24 mouse cellular contexts compared by ENCODE assay signal in genomic region chr17:85845059-85845458, GRCm38 (mm10).
"Had no signal": no experiment of that assay in that cellular context is flagged by ENCODE, and none has a peak within 500 bp of the region (broad histone marks: within the 10 kb centered on the region; RNA-seq: fewer than 3 reads in every experiment).

No protein-coding gene starts in this region.

- H3K27me3 ChIP-seq: hindbrain, embryonic 12.5 days; hindbrain, embryonic 15.5 days; kidney, embryonic 15.5 days; limb, embryonic 12.5 days; liver, embryonic 13.5 days had no signal

- H3K9me3 ChIP-seq: heart, embryonic 10.5 days; heart, embryonic 12.5 days; hindbrain, embryonic 10.5 days; hindbrain, embryonic 12.5 days; hindbrain, embryonic 15.5 days; kidney, embryonic 15.5 days; liver, embryonic 13.5 days had no signal

- H3K36me3 ChIP-seq: heart, embryonic 10.5 days; heart, embryonic 12.5 days; hindbrain, embryonic 10.5 days; hindbrain, embryonic 12.5 days; hindbrain, embryonic 15.5 days; kidney, embryonic 15.5 days; limb, embryonic 12.5 days; liver, embryonic 13.5 days had no signal

- DNase-seq: gastrocnemius, postnatal 25 days; heart, adult 2 months; heart, postnatal 10 days; heart, postnatal 4 days; kidney, adult 11 months; kidney, adult 2 months; kidney, adult 9 months; kidney, postnatal 14 days; kidney, postnatal 36 days; layer of hippocampus, adult 9-11 months; layer of hippocampus, postnatal 36 days; left cerebral cortex, postnatal 4 days; liver; liver, embryonic 13.5 days had no signal

- H3K4me3 ChIP-seq: heart, adult 2 months; heart, embryonic 10.5 days; heart, embryonic 12.5 days; hindbrain, embryonic 10.5 days; hindbrain, embryonic 12.5 days; hindbrain, embryonic 15.5 days; kidney, embryonic 15.5 days; limb, embryonic 12.5 days; liver, embryonic 13.5 days had no signal

- H3K4me1 ChIP-seq: hindbrain, embryonic 15.5 days; liver, embryonic 13.5 days had no signal

- H3K27ac ChIP-seq: heart, adult 2 months; heart, embryonic 10.5 days; hindbrain, embryonic 10.5 days; hindbrain, embryonic 12.5 days; hindbrain, embryonic 15.5 days; hindbrain, postnatal 0 days; kidney, embryonic 15.5 days; kidney, postnatal 0 days; limb, embryonic 12.5 days; liver, embryonic 13.5 days had no signal

- H3K9ac ChIP-seq: heart, embryonic 12.5 days; hindbrain, embryonic 12.5 days; hindbrain, embryonic 15.5 days; kidney, embryonic 15.5 days; limb, embryonic 12.5 days; liver, embryonic 13.5 days had no signal

- H3K4me2 ChIP-seq: heart, embryonic 12.5 days; hindbrain, embryonic 12.5 days; hindbrain, embryonic 15.5 days; kidney, embryonic 15.5 days; limb, embryonic 12.5 days; liver, embryonic 11.5 days; liver, embryonic 13.5 days had no signal
